Mouse (Mus musculus) hindbrain, embryonic 14.5 days (tissue): ENCODE results near the gene Msrb3. TPM values are rescaled to one million over a fixed set of nuclear protein-coding genes. Genes with fewer than 3 reads are reported as not detected.

Experiments used
- ATAC-seq: fragments of 200-750 bp; cut with Nextera tagmentation; 2 replicates; pipeline ENCODE4 v1.8.0; 2017; ENCODE audit warnings: moderate number of reproducible peaks, mild to moderate bottlenecking, moderate TSS enrichment, moderate library complexity; ENCODE audit not compliant: low FRiP score
- DNase-seq: peaks from one replicate; pipeline ENCODE4 v3.0.0-alpha.2; 2015; ENCODE audit warnings: low spot score
- H3K27ac ChIP-seq: fragments of 300-500 bp; sonication (generic); 2 replicates; pipeline ENCODE4 v1.5.1; 2014; ENCODE audit warnings: mild to moderate bottlenecking, moderate library complexity
- H3K27me3 ChIP-seq: fragments of 300-500 bp; sonication (generic); 2 replicates; pipeline ENCODE4 v1.6.1; 2014; ENCODE audit warnings: mild to moderate bottlenecking, low read length, mixed read lengths; ENCODE audit not compliant: control insufficient read depth, insufficient read depth
- H3K36me3 ChIP-seq: fragments of 300-500 bp; sonication (generic); replicated peaks from 2 replicates; pipeline ENCODE4 v1.6.1; 2014; ENCODE audit not compliant: control insufficient read depth, insufficient read depth
- H3K4me1 ChIP-seq: fragments of 300-500 bp; sonication (generic); replicated peaks from 2 replicates; pipeline ENCODE4 v1.6.1; 2014; ENCODE audit warnings: antibody characterized with exemption, low read length, mixed read lengths; ENCODE audit not compliant: control insufficient read depth, insufficient read depth
- H3K4me2 ChIP-seq: fragments of 300-500 bp; sonication (generic); replicated peaks from 2 replicates; pipeline ENCODE4 v1.6.1; 2014; ENCODE audit warnings: mild to moderate bottlenecking, moderate library complexity
- H3K4me3 ChIP-seq: fragments of 300-500 bp; sonication (generic); replicated peaks from 2 replicates; pipeline ENCODE4 v1.5.1; 2014; ENCODE audit warnings: mild to moderate bottlenecking, low read length
- H3K9ac ChIP-seq: fragments of 300-500 bp; sonication (generic); 2 replicates; pipeline ENCODE4 v1.6.1; 2014
- H3K9me3 ChIP-seq: fragments of 300-500 bp; sonication (generic); 2 replicates; pipeline ENCODE4 v1.6.1; 2016; ENCODE audit warnings: low read length; ENCODE audit not compliant: control insufficient read depth
- WGBS: fragments of 180-500 bp; shearing (Covaris S2); extraction: QIAGEN DNeasy Blood & Tissue Kit; methylation state at CpG from one replicate; pipeline ENCODE4 v1.1.7; 2014; 5-methylcytosine and 5-hydroxymethylcytosine counted together
- polyA plus RNA-seq: library from polyadenylated mRNA; unstranded; fragments of >200 nt; fragmentation: Nextera tagmentation; extraction: Ambion mirVana; gene quantifications from 2 replicates; pipeline ENCODE4 v1.2.1, GENCODE M21; 2014

Msrb3 gene
- polyA plus RNA-seq, 1 experiment from 2014 or later: 1.3 TPM

- Histone ChIP-seq H3K27ac (no peak overlapping the region), H3K27me3 (no peaks in the 10 kb centered on the region), H3K4me3 (no peak overlapping the region), H3K9ac (no peak overlapping the region), H3K4me1 (peaks cover 18% of the 10 kb centered on the region), H3K36me3 (no peaks in the 10 kb centered on the region), H3K4me2 (no peak overlapping the region), H3K9me3 (no peaks in the 10 kb centered on the region)
- DNase-seq: no peak
- no peak for ATAC-seq
- WGBS: 85% methylated on average over 4 of the region's 4 CpGs
Observed at GRCm38 (mm10) chr10:120810832-120811571, 87.9 kb downstream of the Msrb3 start.

GRCm38 (mm10) chr10:120810053-120810696 is 88.7 kb downstream of the Msrb3 start:
- H3K27me3 ChIP-seq: no peaks in the 10 kb centered on the region
- no peaks in the 10 kb centered on the region for H3K36me3 ChIP-seq
- ATAC-seq (no peak), DNase-seq (peak; percentile 38)
- H3K9me3 ChIP-seq: no peaks in the 10 kb centered on the region
- H3K4me1 ChIP-seq: peaks cover 18% of the 10 kb centered on the region
- H3K9ac ChIP-seq: no peak overlapping the region
- 45% methylated on average over 14 of the region's 14 CpGs for WGBS
- no peak overlapping the region for H3K4me3 ChIP-seq
- H3K27ac ChIP-seq: 0 out of 2 replicates have a peak overlapping the region, but pooled peaks have one; percentile 57
- H3K4me2 ChIP-seq: no peak overlapping the region

- no peak for ATAC-seq
- Histone ChIP-seq H3K36me3 (no peaks in the 10 kb centered on the region), H3K4me2 (no peak overlapping the region), H3K27ac (no peak overlapping the region), H3K4me1 (peaks cover 18% of the 10 kb centered on the region), H3K9me3 (no peaks in the 10 kb centered on the region), H3K27me3 (no peaks in the 10 kb centered on the region), H3K4me3 (no peak overlapping the region), H3K9ac (no peak overlapping the region)
- 97% methylated on average over 4 of the region's 4 CpGs for WGBS
- no peak for DNase-seq
Observed at GRCm38 (mm10) chr10:120808167-120808566, 90.7 kb downstream of the Msrb3 start.

GRCm38 (mm10) chr10:120801127-120801526 is 97.8 kb downstream of the Msrb3 start:
- WGBS: 20% methylated on average over 6 of the region's 6 CpGs
- Histone ChIP-seq H3K9ac (no peak overlapping the region), H3K4me3 (no peak overlapping the region), H3K27ac (no peak overlapping the region), H3K36me3 (no peaks in the 10 kb centered on the region), H3K4me2 (peak overlapping the region; percentile 26), H3K9me3 (no peaks in the 10 kb centered on the region), H3K27me3 (no peaks in the 10 kb centered on the region), H3K4me1 (peaks cover 12% of the 10 kb centered on the region; the same call in 1 of the 2 replicates)
- ATAC-seq (no peak), DNase-seq (no peak)

GRCm38 (mm10) chr10:120799479-120799878 is 99.4 kb downstream of the Msrb3 start:
- peaks cover 12% of the 10 kb centered on the region; the same call in 1 of the 2 replicates for H3K4me1 ChIP-seq
- ATAC-seq (no peak), DNase-seq (no peak)
- no peaks in the 10 kb centered on the region for H3K27me3 ChIP-seq
- no peak overlapping the region for H3K27ac ChIP-seq
- H3K4me2 ChIP-seq: no peak overlapping the region
- H3K9me3 ChIP-seq: no peaks in the 10 kb centered on the region
- H3K4me3 ChIP-seq: no peak overlapping the region
- H3K9ac ChIP-seq: no peak overlapping the region
- H3K36me3 ChIP-seq: no peaks in the 10 kb centered on the region
- WGBS: 83% methylated on average over 6 of the region's 6 CpGs

GRCm38 (mm10) chr10:120796749-120797148 is 102.2 kb downstream of the Msrb3 start:
- DNase-seq (no peak), ATAC-seq (no peak)
- 86% methylated on average over 4 of the region's 4 CpGs for WGBS
- Histone ChIP-seq H3K4me2 (no peak overlapping the region), H3K36me3 (no peaks in the 10 kb centered on the region), H3K4me3 (no peak overlapping the region), H3K27ac (no peak overlapping the region), H3K4me1 (peaks cover 15% of the 10 kb centered on the region), H3K9ac (no peak overlapping the region), H3K9me3 (no peaks in the 10 kb centered on the region), H3K27me3 (no peaks in the 10 kb centered on the region)

- 38% methylated on average over 13 of the region's 13 CpGs for WGBS
- no peaks in the 10 kb centered on the region for H3K36me3 ChIP-seq
Observed at GRCm38 (mm10) chr10:120794391-120794817, 104.5 kb downstream of the Msrb3 start.

GRCm38 (mm10) chr10:120792191-120792765 is 106.6 kb downstream of the Msrb3 start:
- no peak overlapping the region for H3K9ac ChIP-seq
- 74% methylated on average over 11 of the region's 11 CpGs for WGBS
- H3K9me3 ChIP-seq: no peaks in the 10 kb centered on the region
- ATAC-seq (no peak), DNase-seq (no peak)
- no peak overlapping the region for H3K4me2 ChIP-seq
- H3K27ac ChIP-seq: no peak overlapping the region
- H3K4me3 ChIP-seq: no peak overlapping the region
- H3K4me1 ChIP-seq: peaks cover 11% of the 10 kb centered on the region
- H3K36me3 ChIP-seq: no peaks in the 10 kb centered on the region
- H3K27me3 ChIP-seq: no peaks in the 10 kb centered on the region

More at GRCm38 (mm10) chr10:120794391-120794817, 104.5 kb downstream of the Msrb3 start:
- no peak overlapping the region for H3K27ac ChIP-seq
- H3K9ac ChIP-seq: no peak overlapping the region
- no peak for ATAC-seq
- H3K4me2 ChIP-seq: peak overlapping the region; percentile 10; the same call in 1 of the 2 replicates
- peaks cover 6% of the 10 kb centered on the region for H3K4me1 ChIP-seq
- DNase-seq: no peak
- no peaks in the 10 kb centered on the region for H3K9me3 ChIP-seq
- no peaks in the 10 kb centered on the region for H3K27me3 ChIP-seq
- no peak overlapping the region for H3K4me3 ChIP-seq

- Histone ChIP-seq H3K4me1 (peaks cover 14% of the 10 kb centered on the region), H3K9ac (no peak overlapping the region), H3K4me2 (no peak overlapping the region), H3K27me3 (no peaks in the 10 kb centered on the region), H3K9me3 (no peaks in the 10 kb centered on the region), H3K36me3 (no peaks in the 10 kb centered on the region), H3K4me3 (no peak overlapping the region), H3K27ac (no peak overlapping the region)
- ATAC-seq (no peak), DNase-seq (no peak)
- 82% methylated on average over 11 of the region's 11 CpGs for WGBS
Observed at GRCm38 (mm10) chr10:120791438-120791837, 107.5 kb downstream of the Msrb3 start.
